In the genomic region with DNA sequence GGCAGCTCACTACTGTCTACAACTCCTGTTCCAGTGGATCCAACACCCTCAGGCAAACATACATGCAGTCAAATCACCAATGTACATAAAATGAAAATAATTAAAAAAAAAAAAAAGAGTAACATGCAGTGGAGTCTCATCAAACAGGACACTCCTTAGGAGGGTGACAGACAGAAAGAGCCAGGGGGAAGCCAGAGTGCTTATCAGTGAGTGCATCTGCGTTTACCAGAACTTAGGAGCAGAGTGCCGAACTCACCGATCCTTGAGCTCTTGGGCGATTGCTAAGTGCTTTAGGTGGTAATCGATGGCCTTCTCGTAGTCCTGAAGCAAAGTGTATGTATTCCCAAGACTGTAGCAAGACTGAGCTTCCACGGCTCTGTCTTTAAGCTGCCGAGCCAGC, we compare ENCODE assay signal across 36 mouse cellular contexts. TPM values are rescaled to one million over a fixed set of nuclear protein-coding genes. Genes with fewer than 3 reads are reported as not detected.
"Had no signal": no experiment of that assay in that cellular context is flagged by ENCODE, and none has a peak within 500 bp of the region (broad histone marks: within the 10 kb centered on the region; RNA-seq: fewer than 3 reads in every experiment).

No protein-coding gene starts in this region.

- H3K27me3 ChIP-seq: limb, embryonic 12.5 days; limb, embryonic 13.5 days; limb, embryonic 15.5 days; liver, embryonic 12.5 days; liver, embryonic 15.5 days; lung, embryonic 15.5 days; midbrain, embryonic 12.5 days; midbrain, embryonic 13.5 days; midbrain, embryonic 15.5 days; neural tube, embryonic 12.5 days; neural tube, embryonic 13.5 days had no signal

- H3K4me1 ChIP-seq: limb, embryonic 10.5 days; limb, embryonic 12.5 days; limb, embryonic 15.5 days; lung, embryonic 15.5 days; megakaryocyte, embryonic 14.5 days; midbrain, embryonic 12.5 days; midbrain, embryonic 13.5 days; midbrain, embryonic 15.5 days; neural tube, embryonic 12.5 days; neural tube, embryonic 13.5 days had no signal

- H3K27ac ChIP-seq: left cerebral cortex, adult 2 months; limb, embryonic 10.5 days; limb, embryonic 12.5 days; limb, embryonic 13.5 days; limb, embryonic 15.5 days; liver, embryonic 12.5 days; liver, embryonic 14.5 days; liver, embryonic 15.5 days; lung, embryonic 15.5 days; macrophage; midbrain, embryonic 12.5 days; midbrain, embryonic 13.5 days; midbrain, embryonic 15.5 days; neural tube, embryonic 12.5 days; neural tube, embryonic 13.5 days had no signal

- H3K9me3 ChIP-seq: limb, embryonic 10.5 days; limb, embryonic 12.5 days; limb, embryonic 13.5 days; limb, embryonic 15.5 days; liver, embryonic 12.5 days; liver, embryonic 15.5 days; lung, embryonic 15.5 days; megakaryocyte, embryonic 14.5 days; midbrain, embryonic 12.5 days; midbrain, embryonic 13.5 days; midbrain, embryonic 15.5 days; neural tube, embryonic 12.5 days; neural tube, embryonic 13.5 days had no signal

- ATAC-seq: liver, embryonic 12.5 days; lung, postnatal 0 days; midbrain, embryonic 13.5 days; midbrain, embryonic 15.5 days; midbrain, embryonic 16.5 days had no signal

- H3K4me2 ChIP-seq: limb, embryonic 12.5 days; limb, embryonic 13.5 days; limb, embryonic 15.5 days; liver, embryonic 12.5 days; liver, embryonic 15.5 days; lung, embryonic 14.5 days; lung, embryonic 15.5 days; midbrain, embryonic 12.5 days; midbrain, embryonic 13.5 days; midbrain, embryonic 15.5 days; neural tube, embryonic 12.5 days; neural tube, embryonic 13.5 days had no signal

- DNase-seq: left cerebral cortex, postnatal 4 days; lung, adult 18-20 months; lung, adult 2 months; lung, embryonic 14.5 days; lung, postnatal 10 days; lung, postnatal 14 days; lung, postnatal 36 days; lung, postnatal 4 days; midbrain, embryonic 14.5 days had no signal

- H3K9ac ChIP-seq: limb, embryonic 12.5 days; limb, embryonic 13.5 days; limb, embryonic 15.5 days; liver, embryonic 12.5 days; liver, embryonic 14.5 days; liver, embryonic 15.5 days; lung, embryonic 14.5 days; lung, embryonic 15.5 days; midbrain, embryonic 12.5 days; midbrain, embryonic 13.5 days; midbrain, embryonic 15.5 days; neural tube, embryonic 12.5 days; neural tube, embryonic 13.5 days had no signal

- H3K4me3 ChIP-seq: left cerebral cortex, adult 2 months; limb, embryonic 10.5 days; limb, embryonic 12.5 days; limb, embryonic 13.5 days; limb, embryonic 15.5 days; liver, embryonic 12.5 days; liver, embryonic 15.5 days; lung, embryonic 15.5 days; megakaryocyte, embryonic 14.5 days; midbrain, embryonic 12.5 days; midbrain, embryonic 13.5 days; midbrain, embryonic 15.5 days; myocyte; neural tube, embryonic 12.5 days; neural tube, embryonic 13.5 days had no signal

RNA-seq across cellular contexts. Expression of gene Aknad1, which starts 40.8 kb away (rescaled TPM):
- total RNA-seq: left cerebral cortex, adult 2 months; left cerebral cortex, adult 8-10 months; left cerebral cortex, postnatal 25 days; left cerebral cortex, postnatal 36 days; left cerebral cortex, postnatal 4 days; liver, adult 2 months; megakaryocyte progenitor cell, adult 5-6 weeks; midbrain, postnatal 0 days; monocyte, adult 5-6 weeks had no signal
- polyA plus RNA-seq: liver, adult 2 months; lung, embryonic 16.5 days; macrophage; midbrain, embryonic 13.5 days; midbrain, embryonic 14.5 days; midbrain, embryonic 15.5 days; midbrain, embryonic 16.5 days; midbrain, postnatal 0 days; neural tube, embryonic 13.5 days had no signal
